Mouse (Mus musculus): ENCODE measurements around the gene Slc2a4. TPM values are rescaled to one million over a fixed set of nuclear protein-coding genes. Genes with fewer than 3 reads are reported as not detected.

Gene Slc2a4
- polyA plus RNA-seq, 1 experiment from 2014 or later, result 34.1 TPM

GRCm38 (mm10) chr11:69937834-69938233, 10.2 kb downstream of the Slc2a4 start:
- peak overlapping the region; percentile 23; the same call in 1 of the 2 replicates for H3K9ac ChIP-seq (replicated peaks)
- 68% methylated on average over 5 of the region's 5 CpGs for WGBS
- H3K27me3 ChIP-seq, result peaks cover 18% of the 10 kb centered on the region
- ATAC-seq (ENCODE audit: insufficient number of reproducible peaks, insufficient read depth, low FRiP score, low TSS enrichment, low read depth), result no peak
- H3K4me2 ChIP-seq, result peak overlapping the region; percentile 100; the same call in 1 of the 2 replicates
- peaks cover 17% of the 10 kb centered on the region for H3K36me3 ChIP-seq
- no peak overlapping the region for H3K4me3 ChIP-seq (replicated peaks)
- H3K4me1 ChIP-seq (replicated peaks), result peaks cover 39% of the 10 kb centered on the region
- no peaks in the 10 kb centered on the region for H3K9me3 ChIP-seq
- H3K27ac ChIP-seq, result no peak overlapping the region

GRCm38 (mm10) chr11:69937385-69937784, 10.6 kb downstream of the Slc2a4 start:
- peaks cover 13% of the 10 kb centered on the region; the same call in 1 of the 2 replicates for H3K36me3 ChIP-seq
- H3K4me2 ChIP-seq, result peak overlapping the region; percentile 100
- no peaks in the 10 kb centered on the region for H3K9me3 ChIP-seq
- ATAC-seq (ENCODE audit: insufficient number of reproducible peaks, insufficient read depth, low FRiP score, low TSS enrichment, low read depth), result no peak
- H3K4me3 ChIP-seq (replicated peaks), result peak overlapping the region; percentile 70; the same call in 1 of the 2 replicates
- H3K27ac ChIP-seq, result no peak overlapping the region
- peaks cover 39% of the 10 kb centered on the region for H3K4me1 ChIP-seq (replicated peaks)
- no peak overlapping the region; the same call in 1 of the 2 replicates for H3K9ac ChIP-seq (replicated peaks)
- peaks cover 18% of the 10 kb centered on the region for H3K27me3 ChIP-seq
- 43% methylated on average over 3 of the region's 4 CpGs for WGBS

- Histone ChIP-seq H3K27me3 (peaks cover 18% of the 10 kb centered on the region), H3K9ac (replicated peaks) (peak overlapping the region; percentile 75; the same call in 1 of the 2 replicates), H3K27ac (no peak overlapping the region), H3K4me3 (replicated peaks) (peak overlapping the region; percentile 70), H3K9me3 (no peaks in the 10 kb centered on the region), H3K4me2 (peak overlapping the region; percentile 100), H3K36me3 (peaks cover 7% of the 10 kb centered on the region; the same call in 1 of the 2 replicates), H3K4me1 (replicated peaks) (peaks cover 39% of the 10 kb centered on the region)
- 44% methylated on average over 9 of the region's 9 CpGs for WGBS
- no peak for ATAC-seq (ENCODE audit: insufficient number of reproducible peaks, insufficient read depth, low FRiP score, low TSS enrichment, low read depth)
These were observed 11.2 kb downstream of the Slc2a4 start for GRCm38 (mm10) chr11:69936714-69937347.

GRCm38 (mm10) chr11:69936156-69936555, 11.8 kb downstream of the Slc2a4 start:
- peaks cover 36% of the 10 kb centered on the region for H3K4me1 ChIP-seq (replicated peaks)
- H3K4me2 ChIP-seq, result peak overlapping the region; percentile 100
- H3K27ac ChIP-seq, result 0 out of 2 replicates have a peak overlapping the region, but pooled peaks have one; percentile 17
- H3K36me3 ChIP-seq, result 0 out of 2 replicates have a peak, but pooled peaks cover 2% of the 10 kb centered on the region
- peaks cover 18% of the 10 kb centered on the region for H3K27me3 ChIP-seq
- peak overlapping the region; percentile 75 for H3K9ac ChIP-seq (replicated peaks)
- under 1% methylated on average over 30 of the region's 30 CpGs for WGBS
- H3K9me3 ChIP-seq, result no peaks in the 10 kb centered on the region
- ATAC-seq (ENCODE audit: insufficient number of reproducible peaks, insufficient read depth, low FRiP score, low TSS enrichment, low read depth), result no peak
- peak overlapping the region; percentile 70 for H3K4me3 ChIP-seq (replicated peaks)

- Histone ChIP-seq H3K4me1 (replicated peaks) (peaks cover 36% of the 10 kb centered on the region), H3K4me2 (peak within 1 kb of the TSS; percentile 100), H3K9me3 (no peaks in the 10 kb centered on the region), H3K4me3 (replicated peaks) (peak within 1 kb of the TSS; percentile 70), H3K36me3 (no peaks in the 10 kb centered on the region), H3K27ac (peak within 1 kb of the TSS; percentile 56; the same call in 1 of the 2 replicates), H3K9ac (replicated peaks) (peak within 1 kb of the TSS; percentile 75), H3K27me3 (peaks cover 18% of the 10 kb centered on the region)
- 2% methylated on average over 54 of the region's 62 CpGs for WGBS
- peak; percentile 89 for ATAC-seq (ENCODE audit: insufficient number of reproducible peaks, insufficient read depth, low FRiP score, low TSS enrichment, low read depth)
These were observed 12.7 kb downstream of the Slc2a4 start, which contains the start of gene Ybx2 for GRCm38 (mm10) chr11:69935137-69935879. Ybx2 (plus strand) TSS chr11:69935796.

GRCm38 (mm10) chr11:69934681-69935080, 13.3 kb downstream of the Slc2a4 start:
- Histone ChIP-seq H3K36me3 (no peaks in the 10 kb centered on the region), H3K4me3 (replicated peaks) (peak overlapping the region; percentile 19), H3K4me2 (peak overlapping the region; percentile 100), H3K4me1 (replicated peaks) (peaks cover 36% of the 10 kb centered on the region), H3K27ac (no peak overlapping the region), H3K9ac (replicated peaks) (no peak overlapping the region), H3K9me3 (no peaks in the 10 kb centered on the region), H3K27me3 (peaks cover 18% of the 10 kb centered on the region)
- ATAC-seq (ENCODE audit: insufficient number of reproducible peaks, insufficient read depth, low FRiP score, low TSS enrichment, low read depth), result no peak
- 21% methylated on average over 6 of the region's 6 CpGs for WGBS

GRCm38 (mm10) chr11:69934169-69934568, 13.8 kb downstream of the Slc2a4 start:
- peaks cover 18% of the 10 kb centered on the region for H3K27me3 ChIP-seq
- H3K27ac ChIP-seq, result no peak overlapping the region
- no peaks in the 10 kb centered on the region for H3K36me3 ChIP-seq
- no peak for ATAC-seq (ENCODE audit: insufficient number of reproducible peaks, insufficient read depth, low FRiP score, low TSS enrichment, low read depth)
- H3K4me2 ChIP-seq, result peak overlapping the region; percentile 48
- H3K4me1 ChIP-seq (replicated peaks), result peaks cover 36% of the 10 kb centered on the region
- no peak overlapping the region for H3K9ac ChIP-seq (replicated peaks)
- 1% methylated on average over 18 of the region's 18 CpGs for WGBS
- H3K9me3 ChIP-seq, result no peaks in the 10 kb centered on the region
- peak overlapping the region; percentile 19 for H3K4me3 ChIP-seq (replicated peaks)

GRCm38 (mm10) chr11:69933066-69933465, 14.9 kb downstream of the Slc2a4 start:
- WGBS, result 81% methylated on average over 4 of the region's 4 CpGs
- peaks cover 26% of the 10 kb centered on the region for H3K4me1 ChIP-seq (replicated peaks)

GRCm38 (mm10) chr11:69932254-69932653, 15.7 kb downstream of the Slc2a4 start:
- Histone ChIP-seq H3K36me3 (no peaks in the 10 kb centered on the region), H3K27ac (no peak overlapping the region), H3K4me1 (replicated peaks) (peaks cover 20% of the 10 kb centered on the region), H3K9ac (replicated peaks) (no peak overlapping the region), H3K27me3 (peaks cover 17% of the 10 kb centered on the region), H3K4me2 (no peak overlapping the region), H3K9me3 (no peaks in the 10 kb centered on the region), H3K4me3 (replicated peaks) (no peak overlapping the region)
- no peak for ATAC-seq (ENCODE audit: insufficient number of reproducible peaks, insufficient read depth, low FRiP score, low TSS enrichment, low read depth)
- WGBS, result 33% methylated on average over 3 of the region's 3 CpGs

More at GRCm38 (mm10) chr11:69933066-69933465, 14.9 kb downstream of the Slc2a4 start:
- no peaks in the 10 kb centered on the region for H3K9me3 ChIP-seq
- no peak overlapping the region for H3K9ac ChIP-seq (replicated peaks)
- ATAC-seq (ENCODE audit: insufficient number of reproducible peaks, insufficient read depth, low FRiP score, low TSS enrichment, low read depth), result no peak
- H3K36me3 ChIP-seq, result no peaks in the 10 kb centered on the region
- peaks cover 18% of the 10 kb centered on the region for H3K27me3 ChIP-seq
- H3K4me3 ChIP-seq (replicated peaks), result no peak overlapping the region
- no peak overlapping the region for H3K4me2 ChIP-seq
- H3K27ac ChIP-seq, result no peak overlapping the region

- peaks cover 12% of the 10 kb centered on the region for H3K27me3 ChIP-seq
- no peak overlapping the region for H3K27ac ChIP-seq
- no peak overlapping the region for H3K9ac ChIP-seq (replicated peaks)
- H3K4me2 ChIP-seq, result no peak overlapping the region
- 66% methylated on average over 8 of the region's 8 CpGs for WGBS
- H3K36me3 ChIP-seq, result no peaks in the 10 kb centered on the region
- no peak overlapping the region for H3K4me3 ChIP-seq (replicated peaks)
- ATAC-seq (ENCODE audit: insufficient number of reproducible peaks, insufficient read depth, low FRiP score, low TSS enrichment, low read depth), result no peak
- H3K9me3 ChIP-seq, result no peaks in the 10 kb centered on the region
- H3K4me1 ChIP-seq (replicated peaks), result peaks cover 15% of the 10 kb centered on the region
These were observed 16.2 kb downstream of the Slc2a4 start for GRCm38 (mm10) chr11:69931769-69932168.

- 72% methylated on average over 3 of the region's 3 CpGs for WGBS
- peaks cover 8% of the 10 kb centered on the region for H3K4me1 ChIP-seq (replicated peaks)
These were observed 16.9 kb downstream of the Slc2a4 start for GRCm38 (mm10) chr11:69930967-69931537.

More at GRCm38 (mm10) chr11:69930967-69931537, 16.9 kb downstream of the Slc2a4 start:
- H3K4me3 ChIP-seq (replicated peaks), result no peak overlapping the region
- H3K4me2 ChIP-seq, result no peak overlapping the region
- no peaks in the 10 kb centered on the region for H3K9me3 ChIP-seq
- H3K27me3 ChIP-seq, result peaks cover 5% of the 10 kb centered on the region; the same call in 1 of the 2 replicates
- no peak for ATAC-seq (ENCODE audit: insufficient number of reproducible peaks, insufficient read depth, low FRiP score, low TSS enrichment, low read depth)
- no peaks in the 10 kb centered on the region for H3K36me3 ChIP-seq
- no peak overlapping the region for H3K9ac ChIP-seq (replicated peaks)
- no peak overlapping the region for H3K27ac ChIP-seq
